Mouse (Mus musculus) lung, embryonic 16.5 days (tissue): ENCODE results near the gene Vwce. TPM values are rescaled to one million over a fixed set of nuclear protein-coding genes. Genes with fewer than 3 reads are reported as not detected.

Experiments used
- ATAC-seq: fragments of 200-750 bp; cut with Nextera tagmentation; 2 replicates; pipeline ENCODE4 v1.8.0; 2017; ENCODE audit warnings: low read depth, mild to moderate bottlenecking, moderate library complexity
- H3K27ac ChIP-seq: fragments of 300-500 bp; sonication (generic); 2 replicates; pipeline ENCODE4 v1.5.1; 2014; ENCODE audit warnings: mild to moderate bottlenecking, control low read depth, low read length
- H3K27me3 ChIP-seq: fragments of 300-500 bp; sonication (generic); 2 replicates; pipeline ENCODE4 v1.6.1; 2014; ENCODE audit warnings: low read depth, low read length, mixed read lengths; ENCODE audit not compliant: control insufficient read depth, insufficient read depth
- H3K36me3 ChIP-seq: fragments of 300-500 bp; sonication (generic); 2 replicates; pipeline ENCODE4 v1.6.1; 2014; ENCODE audit warnings: low read length; ENCODE audit not compliant: control insufficient read depth, insufficient read depth
- H3K4me1 ChIP-seq: fragments of 300-500 bp; sonication (generic); replicated peaks from 2 replicates; pipeline ENCODE4 v1.6.1; 2014; ENCODE audit warnings: low read length, mixed read lengths; ENCODE audit not compliant: control insufficient read depth, insufficient read depth
- H3K4me2 ChIP-seq: fragments of 300-500 bp; sonication (generic); 2 replicates; pipeline ENCODE4 v1.6.1; 2014; ENCODE audit warnings: low read depth, low read length, control low read depth
- H3K4me3 ChIP-seq: fragments of 300-500 bp; sonication (generic); 2 replicates; pipeline ENCODE4 v1.5.1; 2014; ENCODE audit warnings: mild to moderate bottlenecking, low read length, control low read depth
- H3K9ac ChIP-seq: fragments of 300-500 bp; sonication (generic); 2 replicates; pipeline ENCODE4 v1.6.1; 2014; ENCODE audit warnings: low read length, control low read depth
- H3K9me3 ChIP-seq: fragments of 300-500 bp; sonication (generic); 2 replicates; pipeline ENCODE4 v1.6.1; 2016; ENCODE audit warnings: low read length; ENCODE audit not compliant: control insufficient read depth
- WGBS: fragments of 180-500 bp; shearing (Covaris S2); extraction: QIAGEN DNeasy Blood & Tissue Kit; methylation state at CpG from one replicate; pipeline ENCODE4 v1.1.7; 2014; 5-methylcytosine and 5-hydroxymethylcytosine counted together
- polyA plus RNA-seq: library from polyadenylated mRNA; unstranded; fragments of >200 nt; fragmentation: Nextera tagmentation; extraction: Ambion mirVana; gene quantifications from 2 replicates; pipeline ENCODE4 v1.2.1, GENCODE M21; 2015

The Vwce gene
- 0.82 and 0.88 TPM in 2 replicates for polyA plus RNA-seq

- ATAC-seq, result peak; percentile 76
- H3K27ac ChIP-seq, result no peak within 1 kb of the TSS
- H3K4me1 ChIP-seq, result peaks cover 13% of the 10 kb centered on the region; the same call in 1 of the 2 replicates
- peak within 1 kb of the TSS; percentile 66 for H3K9ac ChIP-seq
- H3K4me3 ChIP-seq, result peak within 1 kb of the TSS; percentile 48
- H3K27me3 ChIP-seq, result no peaks in the 10 kb centered on the region; the same call in 1 of the 2 replicates
- WGBS, result 2% methylated on average over 32 of the region's 32 CpGs
- H3K9me3 ChIP-seq, result no peaks in the 10 kb centered on the region
- H3K36me3 ChIP-seq, result peaks cover 9% of the 10 kb centered on the region
- peak within 1 kb of the TSS; percentile 97 for H3K4me2 ChIP-seq
These were observed at the start of gene Vwce for GRCm38 (mm10) chr19:10634106-10634871. TSS of gene Vwce (plus strand) at chr19:10634213.

- Histone ChIP-seq H3K27me3 (no peaks in the 10 kb centered on the region), H3K36me3 (peaks cover 4% of the 10 kb centered on the region; the same call in 1 of the 2 replicates), H3K4me2 (no peak overlapping the region), H3K4me1 (no peaks in the 10 kb centered on the region), H3K9me3 (no peaks in the 10 kb centered on the region), H3K27ac (no peak overlapping the region), H3K4me3 (no peak overlapping the region), H3K9ac (no peak overlapping the region)
- ATAC-seq, result no peak
- WGBS, result 83% methylated on average over 8 of the region's 8 CpGs
These were observed 48.9 kb upstream of the Vwce start for GRCm38 (mm10) chr19:10585112-10585511.

- no peak overlapping the region for H3K4me3 ChIP-seq
- no peaks in the 10 kb centered on the region for H3K27me3 ChIP-seq
- peaks cover 4% of the 10 kb centered on the region; the same call in 1 of the 2 replicates for H3K36me3 ChIP-seq
- H3K27ac ChIP-seq, result no peak overlapping the region
- WGBS, result 86% methylated on average over 6 of the region's 8 CpGs
- no peak for ATAC-seq
- no peak overlapping the region for H3K9ac ChIP-seq
- H3K4me2 ChIP-seq, result no peak overlapping the region
- no peaks in the 10 kb centered on the region for H3K4me1 ChIP-seq
- no peaks in the 10 kb centered on the region for H3K9me3 ChIP-seq
These were observed 46.8 kb upstream of the Vwce start for GRCm38 (mm10) chr19:10587231-10587630.

- Histone ChIP-seq H3K9me3 (no peaks in the 10 kb centered on the region), H3K27ac (no peak overlapping the region), H3K9ac (no peak overlapping the region), H3K4me1 (no peaks in the 10 kb centered on the region), H3K4me3 (no peak overlapping the region), H3K4me2 (no peak overlapping the region), H3K36me3 (peaks cover 2% of the 10 kb centered on the region; the same call in 1 of the 2 replicates), H3K27me3 (no peaks in the 10 kb centered on the region)
- WGBS, result 63% methylated on average over 5 of the region's 5 CpGs
- no peak for ATAC-seq
These were observed 44.7 kb upstream of the Vwce start for GRCm38 (mm10) chr19:10589127-10589857.

GRCm38 (mm10) chr19:10590301-10590700 is 43.7 kb upstream of the Vwce start:
- H3K9me3 ChIP-seq, result no peaks in the 10 kb centered on the region
- WGBS, result 71% methylated on average over 3 of the region's 3 CpGs
- no peaks in the 10 kb centered on the region for H3K27me3 ChIP-seq
- no peak overlapping the region for H3K9ac ChIP-seq
- no peak overlapping the region for H3K27ac ChIP-seq
- no peak overlapping the region for H3K4me3 ChIP-seq
- peaks cover 2% of the 10 kb centered on the region; the same call in 1 of the 2 replicates for H3K36me3 ChIP-seq
- no peak overlapping the region for H3K4me2 ChIP-seq
- H3K4me1 ChIP-seq, result no peaks in the 10 kb centered on the region
- ATAC-seq, result no peak

- 90% methylated on average over 6 of the region's 6 CpGs for WGBS
- Histone ChIP-seq H3K4me2 (no peak overlapping the region), H3K9me3 (no peaks in the 10 kb centered on the region), H3K27me3 (no peaks in the 10 kb centered on the region), H3K4me3 (no peak overlapping the region), H3K36me3 (peaks cover 2% of the 10 kb centered on the region; the same call in 1 of the 2 replicates), H3K4me1 (no peaks in the 10 kb centered on the region), H3K9ac (no peak overlapping the region), H3K27ac (no peak overlapping the region)
- ATAC-seq, result no peak
These were observed 42.2 kb upstream of the Vwce start for GRCm38 (mm10) chr19:10591659-10592377.

GRCm38 (mm10) chr19:10598188-10598587 is 35.8 kb upstream of the Vwce start:
- Histone ChIP-seq H3K4me2 (no peak overlapping the region), H3K4me1 (peaks cover 4% of the 10 kb centered on the region; the same call in 1 of the 2 replicates), H3K27ac (no peak overlapping the region), H3K36me3 (no peaks in the 10 kb centered on the region), H3K9ac (no peak overlapping the region), H3K4me3 (no peak overlapping the region), H3K9me3 (no peaks in the 10 kb centered on the region), H3K27me3 (no peaks in the 10 kb centered on the region)
- ATAC-seq, result no peak
- WGBS, result 34% methylated on average over 3 of the region's 3 CpGs

- Histone ChIP-seq H3K9me3 (no peaks in the 10 kb centered on the region), H3K9ac (no peak overlapping the region), H3K4me2 (no peak overlapping the region), H3K36me3 (no peaks in the 10 kb centered on the region), H3K4me3 (no peak overlapping the region), H3K4me1 (peaks cover 7% of the 10 kb centered on the region), H3K27ac (no peak overlapping the region), H3K27me3 (no peaks in the 10 kb centered on the region)
- WGBS, result 93% methylated on average over 2 of the region's 2 CpGs
- ATAC-seq, result no peak
These were observed 34.4 kb upstream of the Vwce start for GRCm38 (mm10) chr19:10599648-10600047.
